Mouse (Mus musculus): ENCODE measurements at regions not wholly inside any gene's neighbourhood (a gene's known extent, or its start where the extent isn't known, plus 50 kb on each side); places are given as distances from the start of the nearest gene placed in this dataset.

DNA sequence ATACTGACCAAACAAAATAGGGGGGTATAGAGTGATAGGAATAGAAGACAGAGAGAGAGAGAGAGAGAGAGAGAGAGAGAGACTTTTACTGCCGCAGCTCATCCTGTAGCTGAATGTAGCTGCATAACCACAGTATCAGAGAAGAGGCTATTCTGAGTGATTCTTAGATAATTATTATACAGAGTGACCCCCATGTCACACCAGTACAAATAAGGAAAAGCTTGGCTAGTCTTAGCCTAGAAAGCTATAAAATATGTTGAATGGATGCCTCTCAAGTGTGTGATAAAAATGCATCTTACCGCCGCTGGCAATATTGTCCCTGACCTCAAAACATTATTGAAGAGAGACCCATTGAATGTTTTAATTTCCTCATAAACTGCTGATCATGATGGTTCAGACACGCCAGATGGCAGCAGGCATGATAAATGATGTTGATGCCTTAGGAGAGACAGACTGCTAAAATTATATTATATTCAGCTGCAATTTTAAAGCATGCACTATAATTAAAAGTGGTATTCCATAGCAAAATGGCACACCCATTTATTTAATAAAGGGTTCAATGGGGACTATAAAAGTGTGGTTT lies 178.9 kb upstream of the Galntl6 start:
- H3K9me3 ChIP-seq (replicated peaks; ENCODE audit: low read length) = no peaks in the 10 kb centered on the region
- H3K27ac ChIP-seq = no peak overlapping the region
- no peaks in the 10 kb centered on the region for H3K27me3 ChIP-seq (ENCODE audit: insufficient read depth, low read length)
- TF ChIP-seq CTCF (IDR thresholded peaks at IDR 0.05; ENCODE audit: low read depth) = no peak
- H3K4me1 ChIP-seq (replicated peaks; ENCODE audit: insufficient read depth, low read length) = no peaks in the 10 kb centered on the region
- H3K4me3 ChIP-seq (replicated peaks; ENCODE audit: low read depth, low read length) = no peak overlapping the region
- no peak overlapping the region for H3K9ac ChIP-seq (ENCODE audit: low read depth, low read length)
- DNase-seq (ENCODE audit: low spot score) (no peak), ATAC-seq (replicated peaks; ENCODE audit: low FRiP score, low read depth) (no peak)
- H3K36me3 ChIP-seq (ENCODE audit: insufficient read depth, low read length) = no peaks in the 10 kb centered on the region
- 78% methylated on average over 4 of the region's 4 CpGs for WGBS
- H3K4me2 ChIP-seq (ENCODE audit: low read length) = no peak overlapping the region
